In genomic region chr17:81045525-81046150, GRCm38 (mm10) we compare ENCODE assay signal across 9 mouse cellular contexts. TPM values are rescaled to one million over a fixed set of nuclear protein-coding genes. Genes with fewer than 3 reads are reported as not detected.
A peak's percentile ranks its signal among the peaks of the same experiment; 100 is the strongest.
DNase-seq lines count a peak whose midpoint lies in the region; ATAC-seq and TF ChIP-seq lines count a peak whose summit lies in the region.
"Had no signal": no experiment of that assay in that cellular context is flagged by ENCODE, and none has a peak within 500 bp of the region (broad histone marks: within the 10 kb centered on the region; RNA-seq: fewer than 3 reads in every experiment).

No protein-coding gene starts in this region.

- H3K36me3 ChIP-seq in neural tube, embryonic 15.5 days: peaks cover 4% of the 10 kb centered on the region; the same call in 1 of the 2 replicates
- H3K36me3 ChIP-seq in intestine, embryonic 16.5 days (ENCODE audit: control insufficient read depth, insufficient read depth, low read length): no peaks in the 10 kb centered on the region; the same call in 1 of the 2 replicates
- H3K36me3 ChIP-seq: hindbrain, embryonic 15.5 days had no signal

- DNase-seq in embryo, embryonic 10 days (ENCODE audit: low spot score): peak; percentile 30
- DNase-seq in embryo, embryonic 9.5 days (ENCODE audit: extremely low spot score): no peak
- DNase-seq in neural tube, embryonic 10.5 days (ENCODE audit: extremely low spot score, low spot score): peak; percentile 23
- peak; percentile 31 to 41 for DNase-seq in layer of hippocampus, postnatal 36 days
- peak; percentile 52 for DNase-seq in right cerebral cortex, postnatal 14 days

- no peak for TF ChIP-seq POLR2A in bone marrow macrophage, adult 2 months (IDR thresholded peaks at IDR 0.05; ENCODE audit: borderline replicate concordance, low read depth, low read length)

- no peak overlapping the region for H3K27ac ChIP-seq in neural tube, embryonic 15.5 days (replicated peaks)
- H3K27ac ChIP-seq in bone marrow macrophage, adult 2 months (ENCODE audit: insufficient read depth, low read depth, low read length): no peak overlapping the region
- no peak overlapping the region for H3K27ac ChIP-seq in intestine, embryonic 16.5 days (ENCODE audit: low read length)
- H3K27ac ChIP-seq: hindbrain, embryonic 15.5 days had no signal

- no peaks in the 10 kb centered on the region for H3K9me3 ChIP-seq in neural tube, embryonic 15.5 days (replicated peaks)
- H3K9me3 ChIP-seq in intestine, embryonic 16.5 days (ENCODE audit: control insufficient read depth, low read length): no peaks in the 10 kb centered on the region
- H3K9me3 ChIP-seq: hindbrain, embryonic 15.5 days had no signal

- no peak overlapping the region for H3K4me2 ChIP-seq in neural tube, embryonic 15.5 days
- no peak overlapping the region for H3K4me2 ChIP-seq in intestine, embryonic 16.5 days (ENCODE audit: low read depth, low read length)
- H3K4me2 ChIP-seq: hindbrain, embryonic 15.5 days had no signal

- no peaks in the 10 kb centered on the region for H3K27me3 ChIP-seq in neural tube, embryonic 15.5 days (replicated peaks)
- H3K27me3 ChIP-seq in intestine, embryonic 16.5 days (replicated peaks; ENCODE audit: control insufficient read depth, insufficient read depth, low read length): no peaks in the 10 kb centered on the region
- H3K27me3 ChIP-seq: hindbrain, embryonic 15.5 days had no signal

- H3K4me1 ChIP-seq in neural tube, embryonic 15.5 days: no peaks in the 10 kb centered on the region
- peaks cover 7% of the 10 kb centered on the region for H3K4me1 ChIP-seq in bone marrow macrophage, adult 2 months (ENCODE audit: control insufficient read depth, insufficient read depth, low read length)
- H3K4me1 ChIP-seq in intestine, embryonic 16.5 days (ENCODE audit: control insufficient read depth, insufficient read depth, low read length): 0 out of 2 replicates have a peak, but pooled peaks cover 3% of the 10 kb centered on the region
- H3K4me1 ChIP-seq: hindbrain, embryonic 15.5 days had no signal

- ATAC-seq in neural tube, embryonic 15.5 days (ENCODE audit: low FRiP score): no peak
- ATAC-seq in intestine, embryonic 16.5 days: no peak

- no peak overlapping the region for H3K4me3 ChIP-seq in neural tube, embryonic 15.5 days (replicated peaks)
- no peak overlapping the region for H3K4me3 ChIP-seq in bone marrow macrophage, adult 2 months (ENCODE audit: insufficient read depth, low read length)
- H3K4me3 ChIP-seq in intestine, embryonic 16.5 days (ENCODE audit: low read length): no peak overlapping the region
- H3K4me3 ChIP-seq: hindbrain, embryonic 15.5 days had no signal

- WGBS in neural tube, embryonic 15.5 days: 90% methylated on average over 9 of the region's 9 CpGs
- WGBS in intestine, embryonic 16.5 days: 85% methylated on average over 9 of the region's 9 CpGs

- peak; percentile 32; the same call in 1 of the 2 replicates for TF ChIP-seq CTCF in bone marrow macrophage, adult 2 months (IDR thresholded peaks at IDR 0.05; ENCODE audit: low read depth, low read length)

- no peak overlapping the region for H3K9ac ChIP-seq in neural tube, embryonic 15.5 days (replicated peaks)
- no peak overlapping the region for H3K9ac ChIP-seq in intestine, embryonic 16.5 days (ENCODE audit: low read depth, low read length)
- H3K9ac ChIP-seq: hindbrain, embryonic 15.5 days had no signal

RNA-seq across cellular contexts. Expression of gene Thumpd2, which starts 19.2 kb away (rescaled TPM):
- polyA plus RNA-seq in neural tube, embryonic 15.5 days (2015; fragmentation: Nextera tagmentation; extraction: Ambion mirVana): 7.5 and 10.8 TPM in 2 replicates
- polyA plus RNA-seq in bone marrow macrophage, adult 2 months (2012; ENCODE audit: insufficient read depth, insufficient read length, missing spikeins): 2.8 and 3.1 TPM in 2 replicates
- total RNA-seq in layer of hippocampus, postnatal 36 days (2021): 1 to 10 TPM; 7.0 to 7.6 TPM
- polyA plus RNA-seq in intestine, embryonic 16.5 days (2015; fragmentation: Nextera tagmentation; extraction: Ambion mirVana): 11.9 TPM in 2 replicates
